Mouse (Mus musculus): ENCODE measurements around the gene Dis3. TPM values are rescaled to one million over a fixed set of nuclear protein-coding genes. Genes with fewer than 3 reads are reported as not detected.
A peak's percentile ranks its signal among the peaks of the same experiment; 100 is the strongest.

Dis3 gene
- polyA plus RNA-seq, 1 experiment = 9.7 TPM

- Histone ChIP-seq H3K36me3 (ENCODE audit: control insufficient read depth, insufficient read depth, low read length) (no peaks in the 10 kb centered on the region; the same call in 1 of the 2 replicates), H3K4me3 (ENCODE audit: control insufficient read depth, insufficient read depth, low read length) (peak overlapping the region; percentile 82), H3K27ac (ENCODE audit: control insufficient read depth, insufficient read depth, low read length) (peak overlapping the region; percentile 24; the same call in 1 of the 2 replicates), H3K4me1 (replicated peaks; ENCODE audit: control insufficient read depth, insufficient read depth, low read length) (peaks cover 12% of the 10 kb centered on the region), H3K27me3 (ENCODE audit: control insufficient read depth, insufficient read depth, low read length) (no peaks in the 10 kb centered on the region)
- 0% methylated on average over 15 of the region's 15 CpGs for WGBS
- peak; percentile 7 for DNase-seq
- TF ChIP-seq CTCF (IDR thresholded peaks at IDR 0.05; ENCODE audit: borderline replicate concordance, control insufficient read depth, extremely low read depth, insufficient read depth, low read length, poor library complexity) = no peak
- TF ChIP-seq POLR2A (IDR thresholded peaks at IDR 0.05; ENCODE audit: control insufficient read depth, extremely low read depth, insufficient read depth, low read length, poor library complexity) = no peak
Observed at GRCm38 (mm10) chr14:99046782-99047181, 52.8 kb downstream of the Dis3 start.

DNA sequence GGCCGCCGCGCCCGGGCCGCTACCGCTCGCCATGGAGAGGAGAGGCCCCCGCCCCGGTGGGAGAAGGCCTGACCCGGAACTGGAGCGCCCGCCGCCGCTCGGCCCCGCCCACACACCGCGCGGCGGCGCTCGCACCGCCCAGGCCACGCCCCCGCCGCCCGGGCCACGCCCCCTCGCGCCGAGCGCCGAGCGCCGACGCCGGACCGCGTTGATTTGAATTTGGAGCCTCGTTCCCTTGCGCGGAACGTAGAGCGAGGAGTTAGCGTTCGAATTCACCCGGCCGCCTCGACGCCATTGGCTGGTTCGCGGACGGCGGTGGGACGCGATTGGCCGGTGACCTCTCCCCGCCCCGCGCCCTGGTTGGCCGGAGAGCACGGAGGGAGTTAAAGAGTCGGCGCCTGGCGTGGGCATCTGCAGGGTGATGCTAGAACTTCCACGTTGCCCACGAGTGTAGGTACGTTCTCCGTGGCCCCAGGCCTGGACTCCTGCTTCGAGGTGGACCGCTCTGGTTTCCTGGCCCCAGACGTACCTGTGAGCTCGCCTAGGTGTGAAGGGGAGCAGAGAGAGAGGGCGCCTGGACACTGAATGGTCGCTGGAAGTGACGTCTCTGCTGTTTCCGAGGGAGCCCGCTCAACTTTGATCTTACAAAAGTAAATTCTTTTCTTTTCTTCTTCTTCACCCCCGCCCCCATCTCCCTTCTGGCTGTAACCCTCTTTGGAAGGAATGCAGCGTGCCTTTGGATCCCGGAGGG lies 53.4 kb downstream of the Dis3 start, which contains the start of the genes Mzt1 and Bora:
Gene Mzt1, minus strand, starts transcription at position 104 of the 751 bp plus-strand sequence.
Gene Bora, plus strand, starts transcription at position 192 of the 751 bp plus-strand sequence.
- DNase-seq = peak; percentile 94
- under 1% methylated on average over 78 of the region's 81 CpGs for WGBS
- Histone ChIP-seq H3K36me3 (ENCODE audit: control insufficient read depth, insufficient read depth, low read length) (no peaks in the 10 kb centered on the region; the same call in 1 of the 2 replicates), H3K27me3 (ENCODE audit: control insufficient read depth, insufficient read depth, low read length) (no peaks in the 10 kb centered on the region), H3K4me1 (replicated peaks; ENCODE audit: control insufficient read depth, insufficient read depth, low read length) (peaks cover 17% of the 10 kb centered on the region), H3K4me3 (ENCODE audit: control insufficient read depth, insufficient read depth, low read length) (peak within 1 kb of the TSS; percentile 93), H3K27ac (ENCODE audit: control insufficient read depth, insufficient read depth, low read length) (peak within 1 kb of the TSS; percentile 24; the same call in 1 of the 2 replicates)
- TF ChIP-seq POLR2A (IDR thresholded peaks at IDR 0.05; ENCODE audit: control insufficient read depth, extremely low read depth, insufficient read depth, low read length, poor library complexity) (peak; percentile 75), CTCF (IDR thresholded peaks at IDR 0.05; ENCODE audit: borderline replicate concordance, control insufficient read depth, extremely low read depth, insufficient read depth, low read length, poor library complexity) (0 out of 2 replicates have a peak, but pooled peaks have one; percentile 12)

- H3K4me1 ChIP-seq (replicated peaks; ENCODE audit: control insufficient read depth, insufficient read depth, low read length) = peaks cover 20% of the 10 kb centered on the region
- no peak for DNase-seq
- H3K27ac ChIP-seq (ENCODE audit: control insufficient read depth, insufficient read depth, low read length) = no peak overlapping the region
- H3K27me3 ChIP-seq (ENCODE audit: control insufficient read depth, insufficient read depth, low read length) = no peaks in the 10 kb centered on the region
- no peak for TF ChIP-seq CTCF (IDR thresholded peaks at IDR 0.05; ENCODE audit: borderline replicate concordance, control insufficient read depth, extremely low read depth, insufficient read depth, low read length, poor library complexity)
- no peak for TF ChIP-seq POLR2A (IDR thresholded peaks at IDR 0.05; ENCODE audit: control insufficient read depth, extremely low read depth, insufficient read depth, low read length, poor library complexity)
- H3K36me3 ChIP-seq (ENCODE audit: control insufficient read depth, insufficient read depth, low read length) = no peaks in the 10 kb centered on the region; the same call in 1 of the 2 replicates
- peak overlapping the region; percentile 93 for H3K4me3 ChIP-seq (ENCODE audit: control insufficient read depth, insufficient read depth, low read length)
- under 1% methylated on average over 70 of the region's 70 CpGs for WGBS
Observed at GRCm38 (mm10) chr14:99045378-99046030, 54.1 kb downstream of the Dis3 start.

GRCm38 (mm10) chr14:99044718-99045117 lies 54.9 kb downstream of the Dis3 start:
- TF ChIP-seq CTCF (IDR thresholded peaks at IDR 0.05; ENCODE audit: borderline replicate concordance, control insufficient read depth, extremely low read depth, insufficient read depth, low read length, poor library complexity) (no peak), POLR2A (IDR thresholded peaks at IDR 0.05; ENCODE audit: control insufficient read depth, extremely low read depth, insufficient read depth, low read length, poor library complexity) (no peak)
- no peak for DNase-seq
- no peaks in the 10 kb centered on the region for H3K27me3 ChIP-seq (ENCODE audit: control insufficient read depth, insufficient read depth, low read length)
- peaks cover 20% of the 10 kb centered on the region for H3K4me1 ChIP-seq (replicated peaks; ENCODE audit: control insufficient read depth, insufficient read depth, low read length)
- 0 out of 2 replicates have a peak overlapping the region, but pooled peaks have one; percentile 15 for H3K4me3 ChIP-seq (ENCODE audit: control insufficient read depth, insufficient read depth, low read length)
- peak overlapping the region; percentile 49; the same call in 1 of the 2 replicates for H3K27ac ChIP-seq (ENCODE audit: control insufficient read depth, insufficient read depth, low read length)
- 3% methylated on average over 5 of the region's 5 CpGs for WGBS
- no peaks in the 10 kb centered on the region for H3K36me3 ChIP-seq (ENCODE audit: control insufficient read depth, insufficient read depth, low read length)

DNA sequence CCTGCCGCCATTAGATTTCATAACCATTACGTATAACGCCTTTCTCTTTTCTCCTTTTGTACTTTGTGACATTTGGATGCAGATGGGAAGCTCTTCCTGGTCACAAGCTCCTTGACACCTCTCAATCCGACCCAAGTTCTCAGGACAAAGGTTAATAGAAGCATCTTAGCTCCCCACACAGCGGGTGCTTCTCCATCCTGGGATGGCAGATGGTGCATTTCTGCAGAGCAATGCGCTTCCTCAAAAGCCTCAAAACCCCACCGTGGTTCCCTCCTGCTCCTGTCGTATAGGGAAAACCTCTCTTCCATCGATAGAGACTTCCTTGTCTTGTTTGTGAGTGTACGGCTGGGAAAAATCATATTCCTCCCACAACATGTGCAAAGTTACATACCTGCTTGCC lies 55.5 kb downstream of the Dis3 start:
- TF ChIP-seq POLR2A (IDR thresholded peaks at IDR 0.05; ENCODE audit: control insufficient read depth, extremely low read depth, insufficient read depth, low read length, poor library complexity) = no peak
- TF ChIP-seq CTCF (IDR thresholded peaks at IDR 0.05; ENCODE audit: borderline replicate concordance, control insufficient read depth, extremely low read depth, insufficient read depth, low read length, poor library complexity) = no peak
- no peaks in the 10 kb centered on the region for H3K27me3 ChIP-seq (ENCODE audit: control insufficient read depth, insufficient read depth, low read length)
- no peak overlapping the region for H3K4me3 ChIP-seq (ENCODE audit: control insufficient read depth, insufficient read depth, low read length)
- no peak for DNase-seq
- no peak overlapping the region for H3K27ac ChIP-seq (ENCODE audit: control insufficient read depth, insufficient read depth, low read length)
- 45% methylated on average over 10 of the region's 10 CpGs for WGBS
- H3K4me1 ChIP-seq (replicated peaks; ENCODE audit: control insufficient read depth, insufficient read depth, low read length) = peaks cover 22% of the 10 kb centered on the region
- peaks cover 2% of the 10 kb centered on the region; the same call in 1 of the 2 replicates for H3K36me3 ChIP-seq (ENCODE audit: control insufficient read depth, insufficient read depth, low read length)

GRCm38 (mm10) chr14:99043499-99043898 lies 56.1 kb downstream of the Dis3 start:
- Histone ChIP-seq H3K27ac (ENCODE audit: control insufficient read depth, insufficient read depth, low read length) (no peak overlapping the region), H3K4me1 (replicated peaks; ENCODE audit: control insufficient read depth, insufficient read depth, low read length) (peaks cover 22% of the 10 kb centered on the region), H3K27me3 (ENCODE audit: control insufficient read depth, insufficient read depth, low read length) (no peaks in the 10 kb centered on the region), H3K36me3 (ENCODE audit: control insufficient read depth, insufficient read depth, low read length) (peaks cover 5% of the 10 kb centered on the region; the same call in 1 of the 2 replicates), H3K4me3 (ENCODE audit: control insufficient read depth, insufficient read depth, low read length) (no peak overlapping the region)
- no peak for DNase-seq
- WGBS = 70% methylated on average over 1 of the region's 1 CpGs
- no peak for TF ChIP-seq POLR2A (IDR thresholded peaks at IDR 0.05; ENCODE audit: control insufficient read depth, extremely low read depth, insufficient read depth, low read length, poor library complexity)
- no peak for TF ChIP-seq CTCF (IDR thresholded peaks at IDR 0.05; ENCODE audit: borderline replicate concordance, control insufficient read depth, extremely low read depth, insufficient read depth, low read length, poor library complexity)
